Mouse (Mus musculus) lung, adult 2 months (tissue): ENCODE measurements around the gene Prkch. TPM values are rescaled to one million over a fixed set of nuclear protein-coding genes. Genes with fewer than 3 reads are reported as not detected.

ENCODE experiments used
- DNase-seq: peaks from one replicate; pipeline ENCODE4 v3.0.0; 2022
- H3K4me1 ChIP-seq: fragments of 200-500 bp; 2 replicates; pipeline ENCODE4 v1.6.1; 2011; ENCODE audit warnings: low read length; ENCODE audit not compliant: control insufficient read depth, insufficient read depth
- H3K4me3 ChIP-seq: fragments of 200-500 bp; replicated peaks from 2 replicates; pipeline ENCODE3; 2011; ENCODE audit warnings: low read depth, mild to moderate bottlenecking, control low read depth, low read length; ENCODE audit errors: extremely low read depth
- CTCF ChIP-seq: fragments of 200-500 bp; IDR thresholded peaks from 2 replicates; pipeline ENCODE4 v1.5.1; 2011; ENCODE audit warnings: mild to moderate bottlenecking, low read length, control low read depth; ENCODE audit not compliant: insufficient read depth
- POLR2A ChIP-seq: fragments of 200-500 bp; IDR thresholded peaks from 2 replicates; pipeline ENCODE4 v1.6.1; 2011; ENCODE audit warnings: low read depth, mild to moderate bottlenecking, control low read depth, low read length, borderline replicate concordance; ENCODE audit errors: extremely low read depth
- WGBS: fragments of 180-500 bp; shearing (Covaris S2); methylation state at CpG from one replicate; pipeline ENCODE4 v1.1.7; 2018; 5-methylcytosine and 5-hydroxymethylcytosine counted together
- polyA plus RNA-seq: library from polyadenylated mRNA; depleted of rRNA; stranded (reverse); fragments of >200 nt; gene quantifications from 2 replicates; pipeline ENCODE4 v1.2.3, GENCODE M21; 2012

The Prkch gene
- polyA plus RNA-seq, 1 experiment, result 41.8 TPM

GRCm38 (mm10) chr12:73685875-73686274 is 101.3 kb downstream of the Prkch start:
- WGBS, result 58% methylated on average over 13 of the region's 13 CpGs
- H3K4me1 ChIP-seq, result peaks cover 33% of the 10 kb centered on the region
- no peak for TF ChIP-seq POLR2A
- TF ChIP-seq CTCF, result no peak
- no peak for DNase-seq
- no peak overlapping the region for H3K4me3 ChIP-seq

DNA sequence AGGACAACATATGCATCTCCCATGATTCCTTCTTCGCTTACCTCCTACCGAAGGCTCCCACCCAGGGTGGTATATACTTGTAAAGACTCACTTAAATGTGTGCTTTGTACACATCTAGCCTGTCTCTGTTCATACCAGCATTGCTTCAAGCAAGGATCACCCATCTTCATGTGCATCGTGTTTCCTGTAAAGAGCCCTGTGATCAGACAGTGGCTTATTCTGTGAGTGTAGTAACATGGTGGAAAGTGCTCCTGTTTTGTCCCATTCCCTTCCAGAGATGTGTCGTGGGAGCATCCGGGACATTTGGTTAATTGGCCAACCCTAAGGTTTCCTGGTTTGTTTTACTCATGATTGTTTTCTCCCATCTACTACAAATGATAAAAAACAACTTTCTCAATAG is 101.9 kb downstream of the Prkch start:
- H3K4me1 ChIP-seq, result peaks cover 31% of the 10 kb centered on the region
- TF ChIP-seq CTCF, result no peak
- no peak for DNase-seq
- WGBS, result 80% methylated on average over 5 of the region's 5 CpGs
- H3K4me3 ChIP-seq, result no peak overlapping the region

DNA sequence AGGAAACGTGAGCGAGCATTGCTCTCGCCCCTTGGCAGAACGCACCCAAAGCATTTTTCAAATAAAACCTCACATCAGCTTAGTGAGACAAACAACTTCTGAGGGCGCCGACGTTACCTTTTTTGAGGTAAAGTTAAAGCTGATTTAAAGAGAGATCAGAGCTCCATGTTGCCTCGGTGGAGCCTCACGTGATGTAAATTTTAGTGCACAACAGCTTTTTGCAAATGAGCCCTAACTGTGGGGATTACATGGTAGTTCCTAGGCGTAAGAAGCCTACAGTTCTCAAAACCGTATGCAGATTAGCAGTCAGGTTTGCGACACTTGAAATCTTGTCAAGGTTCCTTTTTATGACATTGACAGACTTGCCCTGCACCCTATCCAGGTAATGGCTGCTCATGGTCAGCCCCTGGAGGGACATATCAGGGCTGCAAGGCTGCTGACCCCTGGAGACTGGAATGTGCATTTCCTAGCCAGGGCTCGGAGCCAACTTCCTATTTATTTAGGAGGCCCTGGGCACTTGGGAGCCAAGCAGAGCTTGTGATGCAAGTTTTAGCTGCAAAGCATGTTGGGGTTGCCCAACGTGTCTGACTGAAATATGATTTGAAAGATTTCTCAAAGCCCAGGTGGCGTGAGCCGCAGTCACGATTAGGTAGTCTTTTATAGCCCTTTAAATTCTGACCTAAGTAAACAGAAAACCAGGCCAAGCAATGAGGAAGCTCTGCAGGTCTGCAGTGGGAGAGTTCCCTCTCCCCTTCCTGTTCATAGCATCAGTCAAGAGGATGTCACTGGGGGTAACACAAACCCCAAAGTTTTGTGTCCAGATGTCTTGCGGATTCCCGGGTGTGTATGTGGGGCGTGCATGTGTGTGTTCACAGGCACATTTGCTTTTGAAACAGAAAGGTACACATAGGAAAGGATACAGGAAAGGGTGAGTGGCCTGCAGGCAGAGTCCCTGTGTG is 102.8 kb downstream of the Prkch start:
- Histone ChIP-seq H3K4me3 (no peak overlapping the region), H3K4me1 (peaks cover 25% of the 10 kb centered on the region)
- DNase-seq, result peak; percentile 82
- 32% methylated on average over 20 of the region's 20 CpGs for WGBS
- peak; percentile 75 for TF ChIP-seq CTCF
- TF ChIP-seq POLR2A, result no peak

- 0 out of 2 replicates have a peak, but pooled peaks have one; percentile 4 for TF ChIP-seq CTCF
- no peak for TF ChIP-seq POLR2A
- H3K4me3 ChIP-seq, result no peak overlapping the region
- peaks cover 13% of the 10 kb centered on the region for H3K4me1 ChIP-seq
- 9% methylated on average over 4 of the region's 4 CpGs for WGBS
- no peak for DNase-seq
Measured at GRCm38 (mm10) chr12:73692321-73692720, 107.7 kb downstream of the Prkch start.

DNA sequence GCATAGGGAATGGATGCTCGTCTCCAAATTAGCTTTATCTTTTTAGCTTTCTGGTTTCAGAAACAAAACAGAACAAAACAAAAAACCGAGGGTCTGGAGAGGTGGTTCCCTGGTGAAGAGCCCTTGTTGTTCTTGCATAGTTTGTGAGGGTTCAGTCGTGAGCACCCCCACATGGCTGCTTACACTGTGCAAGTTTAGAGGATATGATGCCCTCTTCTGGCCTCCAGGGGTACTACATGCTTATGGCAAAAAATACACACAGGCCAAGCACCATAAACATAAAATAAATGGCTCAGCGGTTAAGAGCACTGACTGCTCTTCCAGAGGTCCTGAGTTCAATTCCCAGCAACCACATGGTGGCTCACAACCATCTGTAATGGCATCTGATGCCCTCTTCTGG is 108.8 kb downstream of the Prkch start:
- peak; percentile 66 for DNase-seq
- Histone ChIP-seq H3K4me3 (no peak overlapping the region), H3K4me1 (peaks cover 8% of the 10 kb centered on the region)
- TF ChIP-seq POLR2A (no peak), CTCF (peak; percentile 61)
- WGBS, result 11% methylated on average over 4 of the region's 4 CpGs

- H3K4me3 ChIP-seq, result no peak overlapping the region
- peaks cover 6% of the 10 kb centered on the region; the same call in 1 of the 2 replicates for H3K4me1 ChIP-seq
- 30% methylated on average over 13 of the region's 13 CpGs for WGBS
- TF ChIP-seq POLR2A (no peak), CTCF (no peak)
- DNase-seq, result no peak
Measured at GRCm38 (mm10) chr12:73694690-73695089, 110.1 kb downstream of the Prkch start.

- DNase-seq, result no peak
- TF ChIP-seq POLR2A (no peak), CTCF (no peak)
- H3K4me1 ChIP-seq, result peaks cover 6% of the 10 kb centered on the region; the same call in 1 of the 2 replicates
- no peak overlapping the region for H3K4me3 ChIP-seq
- 80% methylated on average over 16 of the region's 16 CpGs for WGBS
Measured at GRCm38 (mm10) chr12:73695110-73695509, 110.5 kb downstream of the Prkch start.

- 57% methylated on average over 4 of the region's 4 CpGs for WGBS
- TF ChIP-seq POLR2A (no peak), CTCF (no peak)
- Histone ChIP-seq H3K4me3 (no peak overlapping the region), H3K4me1 (peaks cover 6% of the 10 kb centered on the region; the same call in 1 of the 2 replicates)
- no peak for DNase-seq
Measured at GRCm38 (mm10) chr12:73696084-73696483, 111.5 kb downstream of the Prkch start.

- DNase-seq, result no peak
- Histone ChIP-seq H3K4me3 (no peak overlapping the region), H3K4me1 (peaks cover 6% of the 10 kb centered on the region; the same call in 1 of the 2 replicates)
- TF ChIP-seq CTCF (no peak), POLR2A (no peak)
- WGBS, result 89% methylated on average over 4 of the region's 4 CpGs
Measured at GRCm38 (mm10) chr12:73696946-73697345, 112.3 kb downstream of the Prkch start.

GRCm38 (mm10) chr12:73698436-73698835 is 113.8 kb downstream of the Prkch start:
- H3K4me1 ChIP-seq, result peaks cover 4% of the 10 kb centered on the region; the same call in 1 of the 2 replicates

More at GRCm38 (mm10) chr12:73698436-73698835, 113.8 kb downstream of the Prkch start:
- TF ChIP-seq POLR2A, result no peak
- no peak for TF ChIP-seq CTCF
- no peak for DNase-seq
- H3K4me3 ChIP-seq, result no peak overlapping the region
- WGBS, result 84% methylated on average over 5 of the region's 5 CpGs
